Mouse (Mus musculus) myocyte (in vitro differentiated cells): ENCODE measurements around the gene Ankrd16. TPM values are rescaled to one million over a fixed set of nuclear protein-coding genes. Genes with fewer than 3 reads are reported as not detected.

Source experiments
- H3K27me3 ChIP-seq: one replicate; pipeline ENCODE4 v1.6.1; 2011; ENCODE audit not compliant: control insufficient read depth, insufficient read depth, insufficient read length
- H3K36me3 ChIP-seq: one replicate; pipeline ENCODE4 v1.6.1; 2011; ENCODE audit not compliant: control insufficient read depth, insufficient read depth
- H3K4me2 ChIP-seq: one replicate; pipeline ENCODE4 v1.6.1; 2011; ENCODE audit warnings: low read depth, control low read depth
- H3K4me3 ChIP-seq: one replicate; pipeline ENCODE4 v1.5.1; 2011; ENCODE audit warnings: mild to moderate bottlenecking, control low read depth, moderate library complexity
- H3K79me2 ChIP-seq: one replicate; pipeline ENCODE4 v1.6.1; 2011; ENCODE audit not compliant: control insufficient read depth, insufficient read depth
- H3ac ChIP-seq: one replicate; pipeline ENCODE4 v1.6.1; 2011; ENCODE audit not compliant: control insufficient read depth, insufficient read length
- CEBPB ChIP-seq: IDR thresholded peaks from 2 replicates; pipeline ENCODE4 v1.6.1; 2011; ENCODE audit warnings: mild to moderate bottlenecking, moderate library complexity; ENCODE audit not compliant: poor library complexity, insufficient read depth, severe bottlenecking
- E2F4 ChIP-seq: IDR thresholded peaks from one replicate; pipeline ENCODE4 v1.6.1; 2011; ENCODE audit warnings: mild to moderate bottlenecking, control low read depth, moderate library complexity; ENCODE audit not compliant: insufficient read depth
- MAX ChIP-seq: IDR thresholded peaks from one replicate; pipeline ENCODE4 v1.6.1; 2011; ENCODE audit warnings: low read depth, mild to moderate bottlenecking, control low read depth
- MYOD1 ChIP-seq, 3 experiments: IDR thresholded peaks; one replicate each; pipeline ENCODE4 v1.6.1; 2011; ENCODE audit warnings: control low read depth in 2 of 3, low read depth in 2 of 3, mild to moderate bottlenecking in 2 of 3, moderate library complexity in 1 of 3; ENCODE audit not compliant: insufficient read length in 2 of 3, control insufficient read depth in 1 of 3
- MYOG ChIP-seq, 3 experiments: IDR thresholded peaks; one replicate each; pipeline ENCODE4 v1.6.1; 2011; ENCODE audit warnings: control low read depth in 2 of 3, low read depth in 2 of 3, mild to moderate bottlenecking in 2 of 3; ENCODE audit not compliant: insufficient read length in 2 of 3, control insufficient read depth in 1 of 3, insufficient read depth in 1 of 3
- POLR2A ChIP-seq: IDR thresholded peaks from one replicate; pipeline ENCODE4 v1.6.1; 2011; ENCODE audit warnings: low read depth, mild to moderate bottlenecking, control low read depth, moderate library complexity; ENCODE audit not compliant: insufficient read length
- POLR2AphosphoS2 ChIP-seq: IDR thresholded peaks from one replicate; pipeline ENCODE4 v1.6.1; 2011; ENCODE audit warnings: low read depth, control low read depth; ENCODE audit not compliant: insufficient read length
- REST ChIP-seq: IDR thresholded peaks from one replicate; pipeline ENCODE4 v1.6.1; 2011; ENCODE audit warnings: mild to moderate bottlenecking, control low read depth, moderate library complexity; ENCODE audit not compliant: insufficient read depth, insufficient read length
- SRF ChIP-seq: IDR thresholded peaks from one replicate; pipeline ENCODE4 v1.6.1; 2011; ENCODE audit warnings: low read depth; ENCODE audit not compliant: control insufficient read depth, insufficient read length
- TCF12 ChIP-seq: IDR thresholded peaks from one replicate; pipeline ENCODE4 v1.6.1; 2011; ENCODE audit warnings: mild to moderate bottlenecking, control low read depth; ENCODE audit not compliant: poor library complexity, insufficient read depth, severe bottlenecking
- TCF3 ChIP-seq: IDR thresholded peaks from one replicate; pipeline ENCODE4 v1.6.1; 2011; ENCODE audit warnings: low read depth, control low read depth; ENCODE audit not compliant: insufficient read length
- USF1 ChIP-seq: IDR thresholded peaks from one replicate; pipeline ENCODE4 v1.6.1; 2011; ENCODE audit warnings: low read depth, mild to moderate bottlenecking, control low read depth, moderate library complexity
- polyA plus RNA-seq: library from polyadenylated mRNA; unstranded; fragments of >200 nt; fragmentation: generic; extraction: Trizol; gene quantifications from one replicate; pipeline ENCODE4 v1.2.1, GENCODE M21; 2012; ENCODE audit warnings: missing spikeins

Ankrd16 gene
- polyA plus RNA-seq, 1 experiment = 9.3 TPM

- Histone ChIP-seq H3ac (no peak overlapping the region), H3K4me3 (no peak overlapping the region), H3K79me2 (no peaks in the 10 kb centered on the region), H3K36me3 (peaks cover 17% of the 10 kb centered on the region), H3K4me2 (no peak overlapping the region), H3K27me3 (no peaks in the 10 kb centered on the region)
- TF ChIP-seq MYOG (IDR thresholded peaks at IDR 0.05; ENCODE audit: control insufficient read depth in 1 of 3, insufficient read depth in 1 of 3, insufficient read length in 2 of 3, low read depth in 2 of 3) (no peak), E2F4 (no peak), MYOD1 (IDR thresholded peaks at IDR 0.05; ENCODE audit: control insufficient read depth in 1 of 3, insufficient read length in 2 of 3, low read depth in 2 of 3) (no peak), REST (no peak), TCF3 (no peak), CEBPB (no peak), MAX (no peak), TCF12 (no peak)
Observed at GRCm38 (mm10) chr2:11738794-11739193, 38.9 kb upstream of the Ankrd16 start.

- peaks cover 17% of the 10 kb centered on the region for H3K36me3 ChIP-seq
- TF ChIP-seq CEBPB = no peak
- no peak for TF ChIP-seq TCF3
- TF ChIP-seq SRF = no peak
- TF ChIP-seq POLR2A = no peak
- TF ChIP-seq MAX = no peak
- no peak overlapping the region for H3K4me3 ChIP-seq
Observed at GRCm38 (mm10) chr2:11739516-11740051, 38.1 kb upstream of the Ankrd16 start.

GRCm38 (mm10) chr2:11762541-11762940 lies 15.1 kb upstream of the Ankrd16 start:
- peaks cover 51% of the 10 kb centered on the region for H3K36me3 ChIP-seq
- no peak overlapping the region for H3ac ChIP-seq
- no peaks in the 10 kb centered on the region for H3K27me3 ChIP-seq
- H3K4me2 ChIP-seq = no peak overlapping the region
- H3K4me3 ChIP-seq = no peak overlapping the region
- TF ChIP-seq REST (no peak), MAX (no peak), TCF3 (no peak), MYOD1 (IDR thresholded peaks at IDR 0.05; ENCODE audit: control insufficient read depth in 1 of 3, insufficient read length in 2 of 3, low read depth in 2 of 3) (no peak), POLR2AphosphoS2 (no peak), TCF12 (no peak), SRF (no peak), CEBPB (no peak)
- H3K79me2 ChIP-seq = no peaks in the 10 kb centered on the region

More at GRCm38 (mm10) chr2:11739516-11740051, 38.1 kb upstream of the Ankrd16 start:
- H3K27me3 ChIP-seq = no peaks in the 10 kb centered on the region
- H3K4me2 ChIP-seq = no peak overlapping the region
- H3K79me2 ChIP-seq = no peaks in the 10 kb centered on the region
- no peak overlapping the region for H3ac ChIP-seq

- Histone ChIP-seq H3K4me3 (no peak overlapping the region), H3K27me3 (no peaks in the 10 kb centered on the region), H3K79me2 (peaks cover 3% of the 10 kb centered on the region), H3K4me2 (no peak overlapping the region), H3ac (no peak overlapping the region), H3K36me3 (peaks cover 34% of the 10 kb centered on the region)
- no peak for TF ChIP-seq POLR2A
- no peak for TF ChIP-seq MYOD1 (IDR thresholded peaks at IDR 0.05; ENCODE audit: control insufficient read depth in 1 of 3, insufficient read length in 2 of 3, low read depth in 2 of 3)
- TF ChIP-seq TCF3 = no peak
- TF ChIP-seq SRF = no peak
- TF ChIP-seq MAX = no peak
- no peak for TF ChIP-seq POLR2AphosphoS2
- TF ChIP-seq CEBPB = no peak
- TF ChIP-seq MYOG (IDR thresholded peaks at IDR 0.05; ENCODE audit: control insufficient read depth in 1 of 3, insufficient read depth in 1 of 3, insufficient read length in 2 of 3, low read depth in 2 of 3) = no peak
- no peak for TF ChIP-seq REST
- no peak for TF ChIP-seq USF1
- no peak for TF ChIP-seq E2F4
- no peak for TF ChIP-seq TCF12
Observed at GRCm38 (mm10) chr2:11765694-11766093, 12.0 kb upstream of the Ankrd16 start.

- Histone ChIP-seq H3K27me3 (no peaks in the 10 kb centered on the region), H3K36me3 (peaks cover 33% of the 10 kb centered on the region), H3ac (no peak overlapping the region), H3K4me3 (no peak overlapping the region), H3K4me2 (no peak overlapping the region), H3K79me2 (peaks cover 9% of the 10 kb centered on the region)
- TF ChIP-seq TCF3 (no peak), MAX (no peak), USF1 (no peak)
Observed at GRCm38 (mm10) chr2:11766485-11767160, 11.1 kb upstream of the Ankrd16 start.

GRCm38 (mm10) chr2:11767161-11767545 lies 10.5 kb upstream of the Ankrd16 start:
- Histone ChIP-seq H3K4me2 (no peak overlapping the region), H3K27me3 (no peaks in the 10 kb centered on the region), H3K36me3 (peaks cover 28% of the 10 kb centered on the region), H3K79me2 (peaks cover 14% of the 10 kb centered on the region), H3ac (no peak overlapping the region), H3K4me3 (no peak overlapping the region)
- TF ChIP-seq E2F4 (no peak), TCF12 (no peak), TCF3 (no peak), REST (no peak), MAX (no peak), MYOD1 (IDR thresholded peaks at IDR 0.05; ENCODE audit: control insufficient read depth in 1 of 3, insufficient read length in 2 of 3, low read depth in 2 of 3) (no peak), USF1 (no peak)
